Mouse (Mus musculus) kidney, adult 18-20 months (tissue): ENCODE results near the gene Hcrtr2.

Experiments used
- DNase-seq: peaks from one replicate; pipeline ENCODE4 v3.0.0; 2021

Gene Hcrtr2

DNA sequence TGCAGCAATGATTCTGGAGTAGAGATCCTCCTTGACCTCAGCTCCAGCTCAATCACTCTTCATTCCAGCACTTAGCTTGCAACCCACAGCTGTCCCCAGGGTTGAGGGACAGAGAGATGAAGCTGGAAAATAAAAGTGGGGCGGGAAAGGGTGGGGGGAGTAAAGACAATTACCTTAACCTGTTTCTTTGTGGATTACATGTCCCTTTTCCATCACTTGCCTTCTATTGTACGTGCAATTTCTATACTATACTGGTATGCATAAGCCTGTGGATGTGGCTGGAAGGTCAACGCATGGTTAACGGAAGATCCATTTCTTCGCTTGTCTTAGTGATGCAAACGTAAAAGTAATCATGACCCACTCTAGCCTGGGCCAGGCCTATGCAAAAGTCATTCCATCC lies at the start of gene Hcrtr2:
Gene Hcrtr2, minus strand, starts transcription at position 101 of the 400 bp plus-strand sequence.
- no peak for DNase-seq

DNA sequence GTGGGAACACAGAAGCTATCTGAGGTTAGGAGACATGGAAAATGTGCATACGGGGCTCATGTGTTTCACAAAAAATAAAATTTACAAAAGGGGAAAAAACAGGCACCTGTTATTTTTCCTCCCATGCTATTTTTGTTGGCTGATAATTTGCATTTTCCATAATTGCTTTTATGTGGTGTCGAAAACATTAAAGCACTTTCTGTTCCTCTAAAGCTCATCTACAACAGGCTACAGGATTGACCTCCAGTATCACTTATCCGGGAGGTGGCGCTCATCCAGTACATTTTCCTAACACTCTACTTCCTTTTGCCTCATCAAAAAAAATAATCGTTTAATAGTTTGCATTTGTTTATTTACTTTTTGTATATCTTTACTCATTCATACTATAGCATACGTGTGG lies 41.2 kb upstream of the Hcrtr2 start:
- DNase-seq, result no peak

DNA sequence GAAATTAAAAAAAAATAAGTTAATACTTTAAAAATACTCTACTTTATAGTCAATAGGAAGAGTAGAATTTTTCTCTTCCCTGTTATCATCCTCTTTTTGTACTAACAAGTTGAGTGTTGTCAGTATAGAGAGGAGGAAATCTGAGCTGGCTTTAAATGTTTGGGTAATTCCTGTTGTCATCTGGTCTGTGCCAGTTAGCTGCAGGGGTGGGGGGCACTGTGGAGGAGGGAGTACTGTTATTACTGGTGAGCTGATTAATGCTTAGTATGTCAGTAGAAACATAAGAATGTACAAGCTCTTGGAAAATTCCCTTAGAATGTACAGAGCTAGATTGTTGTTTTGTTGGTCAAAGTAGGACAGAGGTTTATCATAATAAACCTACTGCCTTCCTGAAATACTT lies 36.7 kb upstream of the Hcrtr2 start:
- DNase-seq, result no peak

DNA sequence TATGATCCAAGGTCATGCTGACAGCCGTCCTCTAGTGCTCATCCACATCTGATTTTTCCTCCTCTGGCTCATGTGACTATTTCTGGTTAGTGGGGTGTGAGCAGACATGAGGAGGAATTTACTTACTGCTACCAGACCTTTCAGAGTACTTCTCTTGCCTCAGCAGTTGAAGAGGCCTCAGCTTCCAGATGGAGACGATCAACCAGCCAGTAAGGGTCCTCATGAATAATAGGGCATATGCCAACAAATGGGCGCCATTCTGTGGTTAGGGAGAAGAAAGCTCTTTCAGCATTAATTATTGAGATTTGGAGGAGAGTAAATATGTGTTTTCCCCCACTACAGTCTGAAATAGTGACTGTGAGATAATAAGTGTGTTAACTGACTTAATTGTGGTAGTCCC lies 28.7 kb upstream of the Hcrtr2 start:
- DNase-seq, result no peak

DNA sequence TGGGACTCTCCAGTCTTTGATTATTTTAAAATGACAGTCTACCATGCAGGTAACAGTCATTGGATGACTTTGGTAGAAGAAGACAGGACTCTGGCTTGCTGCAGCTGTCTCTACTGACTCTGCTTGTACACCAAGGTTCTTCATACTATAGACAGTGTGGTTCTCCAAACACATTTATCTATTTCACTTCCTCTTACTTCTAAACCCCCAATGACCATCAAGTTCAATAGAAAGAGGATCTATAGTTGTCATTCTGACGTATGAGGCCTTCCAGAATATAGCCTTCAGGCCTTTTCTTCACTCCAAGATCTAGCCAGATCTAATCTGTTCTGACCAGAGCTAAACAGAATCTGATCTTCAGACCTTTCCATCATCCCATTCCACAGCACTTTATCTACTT lies 23.6 kb upstream of the Hcrtr2 start:
- no peak for DNase-seq

DNA sequence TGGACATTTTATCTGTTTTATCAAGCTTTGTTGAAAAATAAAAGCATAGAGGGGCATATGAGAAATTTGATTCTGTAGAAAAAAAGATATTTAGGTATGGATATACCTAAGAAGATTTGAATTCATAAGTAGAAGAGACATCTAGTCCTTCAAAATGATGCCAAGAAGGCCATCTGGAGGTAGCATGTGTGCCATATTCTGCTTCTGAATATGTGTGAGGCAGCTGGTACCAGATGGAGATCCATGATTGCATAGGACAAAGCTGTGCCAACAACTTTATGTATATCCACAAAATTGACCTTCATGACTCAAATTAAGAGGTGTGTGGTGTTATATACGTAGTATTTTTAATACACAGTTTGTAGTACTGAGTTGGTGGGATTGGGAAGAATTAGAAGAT lies 7.4 kb upstream of the Hcrtr2 start:
- DNase-seq, result no peak

DNA sequence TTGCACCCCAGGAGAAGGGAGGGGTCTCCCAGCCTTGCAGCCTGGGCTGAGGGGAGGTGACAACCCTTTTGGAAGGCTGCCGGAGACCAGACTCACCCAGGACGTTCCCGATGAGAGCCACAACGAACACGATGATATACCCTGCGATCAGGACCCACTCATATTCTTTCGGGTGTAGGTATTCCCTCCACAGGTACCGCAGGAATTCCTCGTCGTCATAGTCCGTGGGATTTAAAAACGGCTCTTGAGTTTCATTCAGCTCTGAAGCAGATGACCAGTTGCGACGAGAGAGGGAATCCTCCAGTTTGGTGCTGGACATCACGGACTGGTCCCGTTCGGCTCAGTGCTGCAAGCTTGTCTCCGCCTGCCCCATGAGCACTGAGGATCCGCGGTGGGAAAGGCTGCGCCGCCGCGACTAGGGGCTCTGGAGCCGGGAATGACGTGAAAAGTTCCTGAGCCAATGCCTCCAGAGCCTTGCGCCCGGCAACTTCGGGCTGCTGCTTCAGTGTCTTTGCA lies 412 bp downstream of the Hcrtr2 start:
- DNase-seq, result no peak

DNA sequence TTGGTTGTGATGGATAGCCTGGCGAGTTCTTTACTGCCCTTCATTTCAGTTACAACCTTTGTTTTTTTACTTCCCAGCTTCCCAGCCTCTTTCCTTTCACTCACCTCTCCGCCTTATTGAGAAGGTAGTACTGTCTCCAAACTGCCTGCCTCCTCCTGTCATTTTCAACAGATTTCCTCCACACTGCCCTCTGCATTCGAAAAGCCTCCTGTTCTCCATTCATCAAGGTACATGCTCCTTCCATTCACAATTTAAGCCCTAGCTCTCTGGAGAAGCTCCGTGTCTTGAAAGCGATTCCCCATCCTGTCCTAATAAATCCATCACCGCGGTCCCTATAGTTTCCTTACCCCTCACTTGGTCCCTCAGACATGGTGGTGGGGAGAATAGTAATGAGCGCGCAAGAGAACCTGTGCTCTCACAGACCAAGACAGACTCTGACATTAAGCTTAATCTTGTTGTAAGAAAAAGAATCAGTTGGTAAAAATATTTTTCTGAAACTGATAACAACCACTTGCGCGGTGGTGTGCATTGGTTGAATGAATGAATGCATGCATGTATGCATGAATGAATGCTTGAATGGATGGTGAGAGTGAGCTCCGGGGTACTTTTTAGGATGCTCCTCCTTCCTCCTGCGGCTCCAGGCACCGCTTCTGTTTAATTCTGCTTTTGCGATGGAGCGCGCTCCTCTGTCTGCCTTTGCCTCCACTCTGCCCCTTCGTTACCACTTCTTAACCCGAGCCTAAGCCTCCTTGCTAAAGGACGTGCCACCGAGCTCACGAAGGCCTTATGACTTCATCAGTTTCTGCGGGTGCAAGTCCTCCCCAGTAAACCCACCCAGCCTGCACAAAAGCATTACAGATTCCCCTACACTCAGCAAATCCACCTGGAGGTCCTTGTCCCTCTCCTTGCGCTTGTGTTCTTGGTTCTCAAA lies 1.3 kb downstream of the Hcrtr2 start:
- DNase-seq, result no peak

DNA sequence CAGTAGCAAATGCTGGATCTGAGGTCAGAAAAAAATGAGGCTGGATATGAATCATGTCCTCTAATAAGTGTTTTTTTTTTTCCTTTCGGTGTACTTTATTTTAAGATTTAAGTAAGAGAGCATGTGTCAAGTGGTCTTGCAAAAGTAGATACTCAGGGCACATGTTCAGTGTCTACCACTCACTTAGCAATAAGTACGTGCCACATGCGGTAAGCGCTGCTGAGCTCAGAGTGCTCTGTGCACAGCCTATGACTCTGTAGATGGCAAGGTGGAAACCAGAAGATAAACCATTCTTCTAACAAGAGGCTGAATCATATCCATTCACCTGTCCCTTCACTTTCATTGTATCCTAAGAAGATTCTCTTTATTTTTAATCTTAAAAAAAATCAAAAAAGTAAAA lies 2.1 kb downstream of the Hcrtr2 start:
- no peak for DNase-seq

DNA sequence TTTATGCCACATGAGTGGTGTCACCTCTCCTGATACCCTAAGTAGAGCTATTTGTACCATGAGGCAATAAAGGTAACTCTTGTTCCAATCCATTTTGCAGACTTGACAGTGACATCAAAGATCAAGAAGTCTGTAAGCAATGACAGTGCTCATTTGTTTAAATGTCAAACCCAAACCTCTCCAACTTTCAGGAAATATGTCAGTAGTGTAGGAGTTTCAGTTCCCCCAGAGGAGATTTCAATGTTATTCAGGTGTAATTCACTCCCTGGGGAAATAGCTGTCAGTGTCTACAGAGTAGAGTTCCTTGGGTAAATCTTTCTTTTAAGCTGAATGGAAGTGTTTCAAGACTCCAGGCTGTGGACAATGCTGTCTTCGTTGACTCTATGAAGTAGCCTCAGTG lies 2.9 kb downstream of the Hcrtr2 start:
- no peak for DNase-seq

DNA sequence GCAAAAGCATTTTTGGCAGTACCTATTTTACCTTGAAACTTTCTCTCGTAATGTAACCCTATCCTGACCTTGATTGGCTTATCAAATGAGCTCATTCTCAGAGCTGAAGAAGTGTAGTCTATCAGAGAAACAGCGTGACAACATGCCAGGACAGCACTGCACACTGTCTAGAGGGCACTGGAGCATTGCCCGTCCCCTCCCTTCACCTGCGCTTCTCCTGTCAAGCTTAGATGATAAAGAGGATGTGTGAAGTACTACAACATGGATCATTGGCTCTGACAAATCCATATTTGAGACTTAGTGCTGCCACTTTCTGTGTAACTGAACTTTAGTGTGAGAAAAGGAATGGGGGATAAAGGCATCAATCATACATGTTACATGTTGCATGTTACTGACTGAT lies 5.4 kb downstream of the Hcrtr2 start:
- DNase-seq, result no peak

DNA sequence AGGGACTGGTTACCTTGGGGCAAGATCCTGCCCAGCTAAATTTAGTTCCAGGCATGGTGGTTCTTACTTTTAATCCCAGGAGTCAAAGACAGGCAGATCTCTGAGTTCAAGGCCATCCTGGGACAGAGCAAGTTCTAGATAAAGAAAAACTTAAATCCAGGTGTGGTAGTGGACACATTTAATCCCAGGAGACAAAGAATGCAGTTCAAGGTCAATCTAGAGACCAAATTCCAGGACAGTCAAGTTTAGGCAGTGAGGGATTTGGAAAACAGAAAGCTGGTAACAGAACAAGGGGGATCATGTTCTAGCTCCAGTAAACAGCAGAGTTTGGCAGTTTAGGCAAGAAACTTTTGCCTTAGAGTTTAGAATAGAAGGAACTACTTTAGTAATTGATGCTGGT lies 8.6 kb downstream of the Hcrtr2 start:
- no peak for DNase-seq

DNA sequence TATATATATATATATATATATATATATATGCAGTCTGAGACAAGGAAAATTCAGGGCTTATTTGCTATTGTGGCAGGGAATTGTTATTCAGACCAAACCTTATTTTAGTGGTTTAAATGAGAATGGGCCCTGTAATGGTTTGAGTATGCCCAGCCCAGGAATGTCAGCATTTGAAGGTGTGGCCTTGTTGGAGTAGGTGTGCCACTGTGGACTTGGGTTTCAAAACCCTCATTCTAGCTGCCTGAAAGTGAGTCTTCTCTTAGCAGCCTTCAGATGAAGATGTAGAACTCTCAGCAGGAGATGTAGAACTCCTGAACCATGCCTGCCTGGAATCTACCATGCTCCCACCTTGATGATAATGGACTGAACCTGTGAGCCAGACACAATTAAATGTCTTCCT lies 9.7 kb downstream of the Hcrtr2 start:
- DNase-seq, result no peak

DNA sequence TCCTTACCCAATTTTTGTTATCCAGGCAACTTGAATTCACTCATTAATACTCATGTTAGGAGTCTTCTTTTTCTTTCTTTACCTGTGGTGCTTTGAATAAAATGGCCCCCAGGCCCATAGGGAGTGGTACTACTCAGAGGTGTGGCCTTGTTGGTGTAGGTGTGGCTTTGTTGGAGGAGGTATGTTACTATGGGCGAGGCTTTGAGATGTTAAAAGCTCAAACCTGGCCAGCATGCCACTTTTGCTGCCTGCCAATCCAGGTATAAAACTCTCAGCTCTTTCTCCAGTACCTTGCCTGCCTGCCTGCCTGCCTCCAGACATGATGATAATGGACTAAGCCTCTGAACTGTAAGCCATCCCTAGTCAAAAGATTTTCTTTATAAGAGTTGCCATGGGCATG lies 11.4 kb downstream of the Hcrtr2 start:
- DNase-seq, result no peak

DNA sequence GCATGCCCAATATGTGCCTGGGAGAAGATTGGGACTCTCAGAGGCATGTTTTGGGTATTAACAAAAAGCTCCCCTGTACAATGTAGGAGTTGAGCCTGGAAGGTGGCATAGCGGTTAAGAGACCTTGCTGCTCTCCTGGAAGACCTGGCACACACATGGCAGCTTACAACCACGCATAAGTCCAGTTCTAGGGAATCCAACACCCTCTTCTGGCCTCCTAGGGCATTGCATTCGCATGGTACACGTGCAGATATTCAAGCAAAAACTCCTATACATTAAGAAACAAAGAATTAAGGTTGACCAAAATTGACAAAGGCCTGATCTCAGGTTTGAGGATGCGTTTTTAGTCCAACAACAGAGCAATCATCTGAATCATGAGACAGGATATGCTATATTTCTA lies 32.3 kb downstream of the Hcrtr2 start:
- no peak for DNase-seq

DNA sequence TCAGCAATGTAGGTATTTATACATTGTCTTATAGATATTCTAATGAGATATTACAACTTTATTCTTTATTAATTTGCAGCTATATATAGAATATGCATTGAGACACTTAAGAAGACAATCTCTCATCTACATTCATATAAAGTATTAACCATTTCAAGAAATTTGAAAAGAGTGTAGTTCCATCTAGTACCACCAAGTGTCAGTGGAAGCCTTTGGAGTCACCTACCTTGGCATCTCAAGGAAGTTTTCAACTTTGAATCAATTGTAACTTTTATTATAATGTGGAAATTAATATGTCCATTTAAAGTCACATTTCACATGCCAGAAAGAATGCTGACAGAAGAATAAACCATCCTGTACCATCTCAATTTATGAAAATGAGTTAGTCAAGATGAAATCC lies 52.8 kb downstream of the Hcrtr2 start:
- no peak for DNase-seq

DNA sequence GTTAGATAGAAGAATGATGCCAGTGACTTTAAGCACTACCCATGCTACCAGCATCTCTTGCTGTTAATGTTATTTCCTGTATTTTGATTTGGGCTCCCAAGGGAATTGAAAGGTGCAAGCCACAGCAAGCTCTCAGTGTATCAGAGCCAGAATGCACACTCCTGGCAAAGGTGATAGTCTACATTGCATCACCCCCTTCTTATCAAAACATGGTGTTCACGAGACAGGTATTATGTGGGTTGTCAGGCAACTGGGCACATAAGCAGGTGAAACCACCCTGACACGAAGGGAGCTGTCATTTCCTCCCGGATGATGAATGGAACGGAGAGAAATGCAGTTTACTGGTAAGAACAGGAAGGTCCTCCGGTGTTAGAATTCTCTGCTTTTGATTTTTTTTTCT lies 65.9 kb downstream of the Hcrtr2 start:
- no peak for DNase-seq

DNA sequence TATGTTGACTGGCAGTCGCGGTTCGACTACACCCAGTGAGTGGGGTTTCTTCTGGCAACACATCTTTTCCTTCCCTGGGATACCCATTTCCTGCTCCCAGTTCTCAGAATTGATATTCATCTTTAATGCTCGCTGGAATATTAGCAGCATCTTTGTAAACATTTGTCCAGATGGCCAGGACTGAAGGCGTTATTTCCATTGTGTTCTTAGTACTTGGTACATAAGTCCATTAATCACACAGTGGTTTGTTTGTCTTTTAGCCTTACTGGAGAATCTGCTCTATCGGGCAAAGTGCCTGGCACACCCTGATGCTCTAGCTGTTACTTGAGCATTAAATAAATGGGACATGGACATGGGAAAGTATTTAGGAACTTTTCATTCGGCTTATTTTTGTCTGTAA lies 71.1 kb downstream of the Hcrtr2 start:
- no peak for DNase-seq

DNA sequence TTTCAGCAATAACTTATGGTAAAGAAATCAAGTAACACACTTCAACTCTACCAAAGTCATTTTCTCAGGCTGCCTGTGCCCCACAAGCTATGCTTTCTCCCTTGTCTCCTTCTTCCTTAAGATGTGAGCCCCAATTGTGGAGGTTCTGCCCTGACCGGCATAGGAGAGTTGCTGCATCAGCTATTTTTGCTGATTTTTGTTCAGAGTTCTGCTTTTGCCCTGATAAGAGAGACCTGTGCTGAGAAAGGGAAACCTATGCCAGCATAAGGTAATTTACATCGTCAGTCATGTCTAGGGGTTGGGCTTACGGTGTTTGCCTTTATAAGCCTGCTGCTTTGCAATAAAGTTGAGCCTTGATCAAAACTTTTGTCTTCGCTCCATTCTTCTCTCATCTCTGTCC lies 71.5 kb downstream of the Hcrtr2 start:
- DNase-seq, result no peak

DNA sequence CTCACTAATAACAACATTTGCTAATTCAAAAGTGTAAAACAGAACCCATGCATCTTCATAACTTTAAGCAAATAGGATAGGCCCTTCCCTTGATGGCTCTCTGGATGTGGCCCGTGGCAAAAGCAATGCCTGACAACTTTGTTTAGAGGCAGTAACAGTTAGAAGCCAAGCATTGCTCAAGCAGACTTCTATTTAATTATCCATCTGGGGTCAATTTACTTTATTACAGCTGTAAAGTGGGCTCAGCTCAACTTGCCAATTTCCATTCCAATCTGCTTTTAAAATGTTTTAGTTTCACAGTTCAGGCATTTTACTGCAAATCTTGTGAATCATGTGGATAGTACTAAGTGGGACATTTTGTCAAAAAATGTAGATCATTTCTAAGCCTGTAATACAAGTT lies 81.3 kb downstream of the Hcrtr2 start:
- DNase-seq, result no peak

DNA sequence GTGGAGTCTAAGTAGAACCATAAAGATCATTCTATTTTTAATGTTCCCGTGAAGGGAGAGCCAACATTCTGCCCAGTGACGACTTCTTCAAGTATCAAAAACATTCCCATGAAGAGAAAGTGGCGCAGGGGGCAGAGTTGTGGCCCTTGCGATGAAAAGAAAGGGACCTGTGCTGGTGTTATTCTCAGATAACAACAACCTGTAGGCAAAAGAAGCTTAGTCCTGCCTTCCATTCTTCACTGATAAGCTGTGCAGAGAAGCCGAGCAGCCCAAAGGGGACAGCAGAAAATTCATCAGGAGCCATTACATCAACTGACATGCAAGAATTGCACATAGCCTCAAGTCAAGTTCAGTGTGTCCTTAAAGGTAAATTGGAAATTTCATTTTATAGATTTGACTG lies 85.7 kb downstream of the Hcrtr2 start:
- DNase-seq, result no peak

DNA sequence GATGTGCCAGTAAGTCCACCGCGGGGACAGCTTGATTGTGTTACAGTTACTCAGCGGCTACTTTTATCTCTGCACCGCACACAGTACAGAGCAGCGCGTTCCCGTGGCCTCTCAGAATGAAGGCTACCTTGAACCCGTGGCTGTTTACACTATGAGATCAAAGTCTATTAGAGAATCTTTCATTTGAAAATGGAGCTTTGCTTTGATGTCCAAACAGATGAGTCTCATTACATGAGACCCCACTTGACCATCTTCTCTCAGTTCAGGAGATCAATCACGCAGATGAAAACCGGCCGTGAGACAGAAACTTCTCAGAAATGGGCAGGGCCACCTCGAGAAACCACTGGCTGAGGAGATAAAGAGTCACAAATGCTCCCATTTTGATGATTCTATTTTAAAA lies 86.4 kb downstream of the Hcrtr2 start:
- DNase-seq, result no peak

DNA sequence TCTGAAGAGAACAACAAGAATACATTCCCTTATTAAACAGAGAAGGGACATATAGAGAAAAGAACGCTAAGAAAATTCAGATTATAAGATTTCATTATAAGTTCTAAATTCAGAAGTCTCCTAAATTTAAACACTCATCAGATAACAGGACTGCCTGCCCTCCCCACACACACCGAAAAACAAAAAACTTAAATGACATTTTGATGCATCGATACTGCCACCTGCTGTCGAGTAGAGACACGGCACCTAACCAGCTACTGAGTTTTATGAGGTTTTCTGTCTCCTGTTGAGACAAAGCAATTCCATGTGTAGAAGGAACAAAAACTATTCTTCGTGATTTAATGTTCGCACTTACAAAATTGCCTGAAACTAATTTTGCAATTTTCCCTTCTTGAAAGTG lies 87.0 kb downstream of the Hcrtr2 start:
- DNase-seq, result peak; percentile 45

DNA sequence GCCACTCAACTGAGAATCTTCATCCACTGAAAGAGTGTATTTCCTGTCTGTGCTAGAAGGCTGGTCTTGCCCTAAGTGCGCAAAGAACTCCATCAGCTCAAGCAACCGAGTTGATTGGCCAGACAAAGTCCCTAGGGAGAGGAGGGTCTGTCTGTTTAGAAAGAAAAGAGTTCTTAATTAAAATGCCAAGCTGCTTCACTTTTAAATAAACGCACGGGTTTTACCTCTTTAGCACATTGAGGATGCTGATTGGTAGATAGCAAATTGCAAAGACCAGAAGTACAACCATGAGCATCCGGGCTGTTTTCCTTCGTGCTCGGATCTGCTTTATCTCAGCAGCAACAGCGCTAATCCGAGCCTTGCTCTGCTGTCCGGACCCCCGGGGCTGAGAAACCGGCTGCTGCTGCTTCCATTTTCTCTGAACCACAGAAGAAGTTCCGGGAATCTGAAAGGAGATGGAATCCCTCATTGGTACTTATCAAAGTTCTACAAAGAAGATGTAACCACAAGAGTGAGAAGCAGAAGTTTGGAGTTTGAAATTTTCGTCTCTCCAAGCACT lies 87.6 kb downstream of the Hcrtr2 start:
- no peak for DNase-seq

DNA sequence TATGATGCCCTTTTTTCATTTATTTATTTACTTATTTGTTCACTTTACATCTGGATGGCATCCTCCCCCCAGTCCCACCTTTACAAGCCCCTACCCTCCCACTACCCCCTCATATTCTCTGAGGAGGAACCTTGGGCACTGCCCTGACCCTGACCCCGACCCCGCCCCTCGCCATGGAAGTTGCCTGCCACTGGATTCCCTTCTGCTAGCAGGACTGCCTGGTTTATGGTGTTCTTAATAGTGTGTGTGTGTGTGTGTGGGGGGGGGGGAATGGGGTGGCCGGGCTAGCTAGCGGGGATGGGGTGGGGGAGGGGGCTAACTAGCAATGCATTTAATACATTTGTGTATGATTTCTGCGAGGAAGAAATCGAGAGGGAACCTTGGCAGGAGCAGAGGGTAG lies 88.8 kb downstream of the Hcrtr2 start:
- no peak for DNase-seq
